Mouse (Mus musculus) spleen, postnatal 4 days (tissue): Measurements from ENCODE around the gene Tmem266.

ENCODE experiments used
- DNase-seq, 2 experiments: peaks; one replicate each; pipeline ENCODE4 v3.0.0; 2022; ENCODE audit warnings: low spot score in 2 of 2

Tmem266 gene

DNA sequence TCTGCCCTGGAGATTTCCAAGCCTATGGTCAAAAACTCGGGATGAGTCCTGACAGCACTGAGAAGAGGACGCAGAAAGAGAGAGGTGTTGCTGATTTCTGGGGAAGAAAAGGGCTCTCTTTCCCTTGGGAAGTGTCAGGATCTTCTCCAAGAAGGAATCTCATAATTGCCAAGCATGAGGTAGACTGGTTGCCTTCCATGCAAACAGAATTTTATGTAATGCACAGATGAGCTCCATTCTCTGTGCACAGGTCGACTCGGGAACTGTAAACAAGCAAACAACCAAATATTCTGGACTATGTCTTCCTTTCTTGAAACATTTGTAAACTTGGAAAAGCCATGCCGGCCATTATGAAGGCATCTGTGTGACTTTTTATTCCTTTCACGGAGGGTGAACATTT, 2.7 kb downstream of the Tmem266 start:
- no peak for DNase-seq

DNA sequence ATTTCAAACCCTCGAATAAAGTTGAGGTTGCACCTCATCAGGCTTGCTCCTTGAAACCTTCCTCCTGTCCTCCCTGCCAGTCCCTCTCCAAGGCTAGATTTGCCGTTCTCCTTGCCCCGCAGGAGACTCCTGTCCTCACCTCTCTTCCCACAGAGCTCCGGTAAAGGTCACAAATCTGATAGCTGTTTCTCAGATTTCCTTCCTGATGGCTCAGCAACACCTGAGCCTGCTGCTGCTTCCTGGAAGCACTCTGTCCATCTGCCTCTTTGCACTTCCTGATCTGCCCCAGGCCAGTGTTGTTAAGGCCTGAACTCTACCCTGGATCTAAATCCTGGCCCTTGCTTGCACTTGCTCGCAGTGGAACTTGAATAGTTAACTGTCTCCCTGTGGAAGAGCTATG, 5.8 kb downstream of the Tmem266 start:
- no peak for DNase-seq

GRCm38 (mm10) chr9:55332949-55333348, 6.2 kb downstream of the Tmem266 start:
- DNase-seq = no peak

DNA sequence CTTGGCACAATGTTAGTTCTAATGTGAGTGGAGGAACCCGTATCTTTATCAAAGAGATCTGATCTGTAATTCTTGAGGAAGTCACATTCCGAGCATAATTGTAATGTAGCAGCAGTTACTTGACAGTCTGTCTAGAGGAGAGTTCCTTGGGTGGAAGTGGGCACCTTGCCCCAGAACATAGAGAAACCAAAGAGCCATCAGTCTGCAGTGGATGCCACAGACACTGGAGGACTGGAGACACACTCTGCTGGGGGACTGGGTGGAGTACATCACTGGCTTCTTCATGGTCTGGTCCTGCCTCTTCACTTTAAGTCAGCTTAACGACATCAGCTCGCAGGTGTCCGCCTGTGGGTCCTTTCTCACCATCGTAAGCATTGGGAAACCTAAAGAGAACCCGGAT, 17.5 kb downstream of the Tmem266 start:
- DNase-seq = no peak

DNA sequence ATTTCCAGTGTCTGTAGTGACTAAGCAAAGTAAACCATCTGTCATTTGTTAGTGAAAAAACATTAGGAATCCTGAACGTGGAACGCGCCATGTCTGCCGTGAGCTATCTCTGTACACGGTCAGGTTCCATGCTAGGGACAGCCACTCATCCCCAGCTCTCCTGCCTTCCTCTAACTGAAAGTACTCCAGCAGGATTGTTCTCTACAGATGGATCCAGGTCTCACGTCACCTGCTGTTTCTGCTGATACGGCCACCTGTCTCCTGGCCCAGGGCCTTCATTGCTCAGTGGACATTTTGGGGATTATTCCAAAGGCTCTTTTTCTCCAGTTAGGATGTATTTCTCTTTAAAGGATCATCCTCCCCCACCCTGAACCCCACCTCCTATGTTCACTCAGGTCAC, 18.6 kb downstream of the Tmem266 start:
- no peak for DNase-seq

- no peak for DNase-seq
Measured at GRCm38 (mm10) chr9:55348664-55349063, 22.0 kb downstream of the Tmem266 start.

DNA sequence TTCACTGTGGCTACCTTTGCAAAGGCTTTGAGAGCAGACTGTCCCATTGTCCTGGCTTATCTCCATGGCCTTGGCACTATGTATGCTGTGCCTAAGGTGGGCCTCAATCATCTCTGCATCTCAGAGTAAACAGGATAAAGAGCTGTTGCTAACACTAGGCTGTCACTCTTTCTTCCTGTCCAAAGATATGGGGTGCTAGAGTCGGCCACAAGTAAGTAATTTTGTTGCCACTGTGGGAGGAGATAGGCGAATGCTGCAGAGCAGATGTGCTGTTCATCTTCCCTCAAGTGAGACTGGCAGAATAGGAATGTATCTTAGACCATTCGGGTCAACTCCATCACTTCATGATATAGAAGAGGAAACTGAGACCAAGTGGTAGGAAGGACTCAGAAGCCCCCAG, 28.0 kb downstream of the Tmem266 start:
- DNase-seq = no peak

GRCm38 (mm10) chr9:55355270-55355834, 28.6 kb downstream of the Tmem266 start:
- DNase-seq = no peak

DNA sequence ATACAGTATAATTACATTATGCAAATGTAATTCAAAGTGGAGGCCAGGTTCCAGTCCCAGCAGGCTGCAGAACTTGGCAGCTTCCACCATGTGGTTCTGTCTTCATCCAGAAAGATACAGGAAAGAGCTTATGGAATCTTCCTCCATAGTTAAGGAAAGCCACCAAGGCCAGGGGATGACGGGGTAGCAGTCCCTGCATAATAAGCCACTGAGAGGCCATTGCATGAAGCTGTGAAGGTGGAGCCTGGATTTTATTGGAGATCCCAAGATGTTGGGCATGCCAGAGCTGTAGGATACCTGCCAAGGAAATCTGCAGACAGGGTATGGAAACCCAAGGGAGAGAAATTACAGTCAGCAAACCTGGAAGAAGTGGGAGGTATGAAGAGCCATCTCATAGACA, 30.5 kb downstream of the Tmem266 start:
- DNase-seq = no peak

- no peak for DNase-seq
Measured at GRCm38 (mm10) chr9:55360372-55360771, 33.7 kb downstream of the Tmem266 start.

- no peak for DNase-seq
Measured at GRCm38 (mm10) chr9:55360861-55361260, 34.1 kb downstream of the Tmem266 start.

- no peak for DNase-seq
Measured at GRCm38 (mm10) chr9:55361969-55362368, 35.3 kb downstream of the Tmem266 start.

DNA sequence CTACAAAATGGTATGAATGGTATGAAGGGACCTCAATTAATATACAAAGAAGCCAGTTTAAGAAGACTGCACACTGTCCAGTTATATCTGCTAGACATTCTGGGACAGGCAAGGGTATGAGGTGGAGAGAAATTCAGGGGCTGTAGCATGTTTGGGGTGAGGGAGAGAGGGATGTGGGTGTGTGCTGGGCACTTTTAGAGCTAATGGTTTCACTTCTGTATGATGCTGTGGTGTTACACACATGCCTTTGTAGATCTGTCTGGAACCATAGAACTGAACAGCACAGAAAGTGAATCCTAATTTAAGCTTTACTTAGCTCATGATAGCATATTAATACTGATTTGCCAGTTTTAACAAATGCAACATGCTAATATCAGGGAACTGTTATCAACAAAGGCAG, 37.0 kb downstream of the Tmem266 start:
- no peak for DNase-seq

GRCm38 (mm10) chr9:55368011-55368410, 41.3 kb downstream of the Tmem266 start:
- DNase-seq = no peak

GRCm38 (mm10) chr9:55371908-55372307, 45.2 kb downstream of the Tmem266 start:
- no peak for DNase-seq

DNA sequence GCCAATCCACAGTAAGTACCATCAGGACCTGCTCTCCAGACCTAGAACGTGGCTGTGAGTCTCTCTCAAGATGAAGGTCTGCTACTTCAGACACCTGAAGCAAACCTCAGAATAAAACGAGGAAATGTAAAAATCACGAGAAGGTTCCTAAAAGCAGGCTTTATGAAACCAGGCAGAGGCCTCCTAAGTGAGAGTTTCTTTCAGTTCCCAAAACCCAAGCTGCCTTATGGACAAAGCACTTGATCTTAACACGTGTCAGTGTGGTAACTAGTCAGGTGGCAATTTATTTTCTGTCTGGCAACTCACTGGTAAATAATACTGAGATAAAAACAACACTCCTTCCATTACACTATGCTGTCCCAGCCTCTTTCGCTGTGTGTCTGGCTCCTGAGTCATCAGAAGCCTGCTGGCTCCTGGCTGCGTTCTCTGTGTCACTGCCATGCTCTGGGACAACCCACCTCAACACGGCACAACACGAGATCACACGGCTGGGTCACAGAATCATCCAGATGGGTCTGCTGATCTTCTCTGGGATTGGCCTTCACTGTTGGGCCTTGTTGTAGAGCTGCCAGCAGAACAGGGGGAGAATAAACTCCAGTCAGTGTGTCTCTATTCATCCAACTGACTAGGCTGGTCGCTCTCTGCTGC, 51.0 kb downstream of the Tmem266 start:
- DNase-seq = no peak

- no peak for DNase-seq
Measured at GRCm38 (mm10) chr9:55381456-55381855, 54.7 kb downstream of the Tmem266 start.

GRCm38 (mm10) chr9:55382441-55382840, 55.7 kb downstream of the Tmem266 start:
- DNase-seq = peak; percentile 49 to 80

GRCm38 (mm10) chr9:55386117-55386516, 59.4 kb downstream of the Tmem266 start:
- no peak for DNase-seq

DNA sequence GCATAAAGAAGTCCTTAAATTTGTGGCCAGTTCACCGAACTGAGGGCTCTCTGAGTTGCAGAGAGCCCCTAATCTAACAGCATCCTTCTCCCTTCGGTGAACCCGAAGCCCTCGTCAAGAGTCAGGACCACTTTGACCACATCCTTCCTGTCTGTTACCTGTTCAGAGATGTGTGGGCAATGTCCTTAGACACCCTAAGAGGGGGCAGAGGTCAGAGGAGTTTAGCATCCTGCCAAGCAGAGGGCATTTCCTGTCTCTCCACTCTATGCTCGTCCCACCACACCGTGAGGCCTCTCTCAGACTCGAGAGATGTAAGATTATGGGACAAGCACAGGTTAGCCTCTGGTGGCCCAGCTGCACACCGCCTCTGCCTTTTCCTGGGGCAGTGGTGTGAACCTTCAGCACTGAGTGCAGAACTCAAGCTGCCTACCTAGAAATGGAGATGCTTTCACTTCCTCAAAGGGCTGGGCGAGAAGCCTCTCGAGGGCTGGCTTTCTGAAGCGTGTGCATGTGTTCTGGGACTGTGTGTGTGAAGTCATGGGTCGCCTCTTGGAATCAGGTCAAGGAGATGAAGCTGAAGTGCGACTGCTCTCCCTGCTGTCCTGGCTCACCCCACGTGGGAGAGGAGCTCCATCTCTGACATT, 61.3 kb downstream of the Tmem266 start:
- peak in 1 of 2 experiments; percentile 36 for DNase-seq

- peak; percentile 63 to 88 for DNase-seq
Measured at GRCm38 (mm10) chr9:55391909-55392658, 65.4 kb downstream of the Tmem266 start.

- DNase-seq = no peak
Measured at GRCm38 (mm10) chr9:55395650-55396049, 68.9 kb downstream of the Tmem266 start.
